Mouse (Mus musculus): ENCODE data around the gene Tom1. TPM values are rescaled to one million over a fixed set of nuclear protein-coding genes. Genes with fewer than 3 reads are reported as not detected.

The Tom1 gene
- polyA plus RNA-seq, 1 experiment: 84.2 TPM

GRCm38 (mm10) chr8:74993475-74994451, 39.7 kb upstream of the Tom1 start:
- TF ChIP-seq POLR2AphosphoS2 (IDR thresholded peaks at IDR 0.05; ENCODE audit: insufficient read length, low read depth) (peak; percentile 21), POLR2A (IDR thresholded peaks at IDR 0.05; ENCODE audit: insufficient read length, low read depth) (peak; percentile 55), SRF (IDR thresholded peaks at IDR 0.05; ENCODE audit: control insufficient read depth, insufficient read length, low read depth) (peak; percentile 80), MAX (IDR thresholded peaks at IDR 0.05; ENCODE audit: low read depth) (no peak), CEBPB (IDR thresholded peaks at IDR 0.05; ENCODE audit: insufficient read depth, poor library complexity, severe bottlenecking) (no peak), TCF3 (IDR thresholded peaks at IDR 0.05; ENCODE audit: insufficient read length, low read depth) (no peak), E2F4 (IDR thresholded peaks at IDR 0.05; ENCODE audit: insufficient read depth) (peak; percentile 85), USF1 (IDR thresholded peaks at IDR 0.05; ENCODE audit: low read depth) (no peak), MYOD1 (IDR thresholded peaks at IDR 0.05; ENCODE audit: control insufficient read depth in 1 of 3, insufficient read length in 2 of 3, low read depth in 2 of 3) (no peak), REST (IDR thresholded peaks at IDR 0.05; ENCODE audit: insufficient read depth, insufficient read length) (no peak), TCF12 (IDR thresholded peaks at IDR 0.05; ENCODE audit: insufficient read depth, poor library complexity, severe bottlenecking) (no peak), MYOG (IDR thresholded peaks at IDR 0.05; ENCODE audit: control insufficient read depth in 1 of 3, insufficient read depth in 1 of 3, insufficient read length in 2 of 3, low read depth in 2 of 3) (peak in 1 of 3 experiments; percentile 44)

DNA sequence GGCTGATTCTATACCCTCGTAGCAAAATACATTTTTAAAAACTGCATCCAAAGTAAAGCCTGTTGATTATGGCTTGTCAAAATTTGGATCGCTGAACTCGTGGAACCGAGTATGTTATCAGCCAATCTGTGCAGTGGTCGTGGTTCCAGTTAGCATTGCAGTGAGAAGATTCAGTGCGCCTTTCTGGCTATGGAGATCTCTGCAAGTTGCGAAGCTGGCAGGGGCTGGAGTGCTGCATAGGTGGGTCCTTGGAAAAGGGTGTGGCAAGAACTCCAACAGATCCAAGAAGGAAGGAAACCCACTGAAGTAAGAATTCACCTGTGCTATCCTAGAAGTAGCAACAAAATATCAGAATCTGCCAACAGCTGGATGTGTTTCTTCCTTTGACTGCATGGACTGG, 39.0 kb upstream of the Tom1 start:
- Histone ChIP-seq H3K36me3 (ENCODE audit: control insufficient read depth, insufficient read depth) (peaks cover under 1% of the 10 kb centered on the region), H3K79me2 (ENCODE audit: control insufficient read depth, insufficient read depth) (peaks cover 37% of the 10 kb centered on the region), H3K4me2 (ENCODE audit: low read depth) (peak overlapping the region; percentile 76), H3K27me3 (ENCODE audit: control insufficient read depth, insufficient read depth, insufficient read length) (no peaks in the 10 kb centered on the region), H3K4me3 (peak overlapping the region; percentile 39), H3ac (ENCODE audit: control insufficient read depth, insufficient read length) (peak overlapping the region; percentile 46)
- TF ChIP-seq REST (IDR thresholded peaks at IDR 0.05; ENCODE audit: insufficient read depth, insufficient read length): no peak
- no peak for TF ChIP-seq MYOD1 (IDR thresholded peaks at IDR 0.05; ENCODE audit: control insufficient read depth in 1 of 3, insufficient read length in 2 of 3, low read depth in 2 of 3)
- no peak for TF ChIP-seq POLR2A (IDR thresholded peaks at IDR 0.05; ENCODE audit: insufficient read length, low read depth)
- TF ChIP-seq CEBPB (IDR thresholded peaks at IDR 0.05; ENCODE audit: insufficient read depth, poor library complexity, severe bottlenecking): no peak
- no peak for TF ChIP-seq MYOG (IDR thresholded peaks at IDR 0.05; ENCODE audit: control insufficient read depth in 1 of 3, insufficient read depth in 1 of 3, insufficient read length in 2 of 3, low read depth in 2 of 3)
- no peak for TF ChIP-seq USF1 (IDR thresholded peaks at IDR 0.05; ENCODE audit: low read depth)
- no peak for TF ChIP-seq SRF (IDR thresholded peaks at IDR 0.05; ENCODE audit: control insufficient read depth, insufficient read length, low read depth)
- TF ChIP-seq TCF3 (IDR thresholded peaks at IDR 0.05; ENCODE audit: insufficient read length, low read depth): no peak
- TF ChIP-seq MAX (IDR thresholded peaks at IDR 0.05; ENCODE audit: low read depth): no peak
- no peak for TF ChIP-seq E2F4 (IDR thresholded peaks at IDR 0.05; ENCODE audit: insufficient read depth)
- TF ChIP-seq TCF12 (IDR thresholded peaks at IDR 0.05; ENCODE audit: insufficient read depth, poor library complexity, severe bottlenecking): no peak
- TF ChIP-seq POLR2AphosphoS2 (IDR thresholded peaks at IDR 0.05; ENCODE audit: insufficient read length, low read depth): no peak

More at GRCm38 (mm10) chr8:74993475-74994451, 39.7 kb upstream of the Tom1 start:
- peaks cover 37% of the 10 kb centered on the region for H3K79me2 ChIP-seq (ENCODE audit: control insufficient read depth, insufficient read depth)
- no peaks in the 10 kb centered on the region for H3K27me3 ChIP-seq (ENCODE audit: control insufficient read depth, insufficient read depth, insufficient read length)
- H3K4me2 ChIP-seq (ENCODE audit: low read depth): peak overlapping the region; percentile 95
- peak overlapping the region; percentile 46 for H3ac ChIP-seq (ENCODE audit: control insufficient read depth, insufficient read length)
- peak overlapping the region; percentile 39 for H3K4me3 ChIP-seq
- no peaks in the 10 kb centered on the region for H3K36me3 ChIP-seq (ENCODE audit: control insufficient read depth, insufficient read depth)

- peaks cover 24% of the 10 kb centered on the region for H3K36me3 ChIP-seq (ENCODE audit: control insufficient read depth, insufficient read depth)
- peaks cover 28% of the 10 kb centered on the region for H3K79me2 ChIP-seq (ENCODE audit: control insufficient read depth, insufficient read depth)
- TF ChIP-seq USF1 (IDR thresholded peaks at IDR 0.05; ENCODE audit: low read depth) (no peak), MAX (IDR thresholded peaks at IDR 0.05; ENCODE audit: low read depth) (no peak), TCF3 (IDR thresholded peaks at IDR 0.05; ENCODE audit: insufficient read length, low read depth) (no peak), TCF12 (IDR thresholded peaks at IDR 0.05; ENCODE audit: insufficient read depth, poor library complexity, severe bottlenecking) (no peak), MYOG (IDR thresholded peaks at IDR 0.05; ENCODE audit: control insufficient read depth in 1 of 3, insufficient read depth in 1 of 3, insufficient read length in 2 of 3, low read depth in 2 of 3) (no peak), SRF (IDR thresholded peaks at IDR 0.05; ENCODE audit: control insufficient read depth, insufficient read length, low read depth) (no peak), POLR2A (IDR thresholded peaks at IDR 0.05; ENCODE audit: insufficient read length, low read depth) (no peak), MYOD1 (IDR thresholded peaks at IDR 0.05; ENCODE audit: control insufficient read depth in 1 of 3, insufficient read length in 2 of 3, low read depth in 2 of 3) (no peak), CEBPB (IDR thresholded peaks at IDR 0.05; ENCODE audit: insufficient read depth, poor library complexity, severe bottlenecking) (no peak), REST (IDR thresholded peaks at IDR 0.05; ENCODE audit: insufficient read depth, insufficient read length) (no peak)
- H3K4me3 ChIP-seq: no peak overlapping the region
- H3ac ChIP-seq (ENCODE audit: control insufficient read depth, insufficient read length): no peak overlapping the region
- no peaks in the 10 kb centered on the region for H3K27me3 ChIP-seq (ENCODE audit: control insufficient read depth, insufficient read depth, insufficient read length)
- no peak overlapping the region for H3K4me2 ChIP-seq (ENCODE audit: low read depth)
Measured at GRCm38 (mm10) chr8:75000431-75000830, 33.1 kb upstream of the Tom1 start.

DNA sequence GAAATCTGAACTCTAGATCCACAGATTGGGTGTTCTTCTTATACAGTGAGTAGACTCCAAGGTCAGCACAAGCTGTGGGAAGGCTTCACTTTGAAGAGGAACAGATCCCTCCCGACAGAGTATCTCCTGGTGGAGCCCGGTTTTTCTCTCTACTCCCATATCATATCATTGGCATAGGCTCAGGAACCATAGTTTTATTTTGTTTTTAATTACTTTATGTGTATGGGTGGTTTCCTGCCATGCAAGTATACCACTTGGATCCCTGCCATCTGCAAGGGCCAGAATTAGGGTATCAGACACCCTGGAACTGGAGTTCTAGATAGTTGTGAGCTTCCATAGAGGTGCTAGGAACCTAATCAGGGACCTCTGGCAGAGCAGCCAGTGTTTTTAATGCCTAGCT, 24.7 kb upstream of the Tom1 start:
- Histone ChIP-seq H3K27me3 (ENCODE audit: control insufficient read depth, insufficient read depth, insufficient read length) (no peaks in the 10 kb centered on the region), H3ac (ENCODE audit: control insufficient read depth, insufficient read length) (no peak overlapping the region), H3K4me3 (no peak overlapping the region), H3K36me3 (ENCODE audit: control insufficient read depth, insufficient read depth) (peaks cover 26% of the 10 kb centered on the region), H3K4me2 (ENCODE audit: low read depth) (no peak overlapping the region), H3K79me2 (ENCODE audit: control insufficient read depth, insufficient read depth) (peaks cover 24% of the 10 kb centered on the region)
- TF ChIP-seq REST (IDR thresholded peaks at IDR 0.05; ENCODE audit: insufficient read depth, insufficient read length) (no peak), SRF (IDR thresholded peaks at IDR 0.05; ENCODE audit: control insufficient read depth, insufficient read length, low read depth) (no peak), E2F4 (IDR thresholded peaks at IDR 0.05; ENCODE audit: insufficient read depth) (no peak), CEBPB (IDR thresholded peaks at IDR 0.05; ENCODE audit: insufficient read depth, poor library complexity, severe bottlenecking) (no peak), USF1 (IDR thresholded peaks at IDR 0.05; ENCODE audit: low read depth) (no peak), TCF3 (IDR thresholded peaks at IDR 0.05; ENCODE audit: insufficient read length, low read depth) (no peak), MYOG (IDR thresholded peaks at IDR 0.05; ENCODE audit: control insufficient read depth in 1 of 3, insufficient read depth in 1 of 3, insufficient read length in 2 of 3, low read depth in 2 of 3) (no peak), MAX (IDR thresholded peaks at IDR 0.05; ENCODE audit: low read depth) (no peak), TCF12 (IDR thresholded peaks at IDR 0.05; ENCODE audit: insufficient read depth, poor library complexity, severe bottlenecking) (no peak), POLR2A (IDR thresholded peaks at IDR 0.05; ENCODE audit: insufficient read length, low read depth) (no peak), MYOD1 (IDR thresholded peaks at IDR 0.05; ENCODE audit: control insufficient read depth in 1 of 3, insufficient read length in 2 of 3, low read depth in 2 of 3) (no peak), POLR2AphosphoS2 (IDR thresholded peaks at IDR 0.05; ENCODE audit: insufficient read length, low read depth) (no peak)
